Mouse (Mus musculus) MEL (cell line): ENCODE measurements at regions not wholly inside any gene's neighbourhood (a gene's known extent, or its start where the extent isn't known, plus 50 kb on each side); places are given as distances from the start of the nearest gene placed in this dataset.
"Not testable (repeated sequence)": the region's sequence is repeated elsewhere in the genome, so short reads cannot be mapped to it uniquely, and the experiment has no call there.

ENCODE experiments used
- DNase-seq: peaks from one replicate; pipeline ENCODE4 v3.0.0; 2011; ENCODE audit warnings: low read depth, low spot score
- H3K27ac ChIP-seq: 2 replicates; pipeline ENCODE4 v1.5.1; 2012; ENCODE audit warnings: low read depth, mild to moderate bottlenecking, control low read depth, low read length, moderate library complexity; ENCODE audit not compliant: control insufficient read depth
- H3K27me3 ChIP-seq, 2 experiments: fragments of 150-350 bp in 1 of 2; sonication (generic) in 1 of 2; 2 replicates each; pipeline ENCODE4 v1.6.1; 2012; ENCODE audit warnings: low read length in 2 of 2, mild to moderate bottlenecking in 2 of 2, improper control_type of control experiment in 1 of 2, moderate library complexity in 1 of 2; ENCODE audit not compliant: insufficient read depth in 2 of 2, control insufficient read depth in 1 of 2
- H3K36me3 ChIP-seq, 2 experiments: 2 replicates each; pipeline ENCODE4 v1.6.1; 2012 to 2014; ENCODE audit warnings: low read length in 2 of 2, improper control_type of control experiment in 1 of 2, inconsistent platforms in 1 of 2, mild to moderate bottlenecking in 1 of 2; ENCODE audit not compliant: insufficient read depth in 2 of 2, control insufficient read depth in 1 of 2
- H3K4me1 ChIP-seq, 2 experiments: fragments of 150-350 bp in 1 of 2; sonication (generic) in 1 of 2; 2 replicates each; pipeline ENCODE4 v1.6.1; 2012; ENCODE audit warnings: low read length in 2 of 2, improper control_type of control experiment in 1 of 2, mild to moderate bottlenecking in 1 of 2; ENCODE audit not compliant: insufficient read depth in 2 of 2, control insufficient read depth in 1 of 2
- H3K4me3 ChIP-seq, 2 experiments: fragments of 150-350 bp in 1 of 2; sonication (generic) in 1 of 2; 2 replicates each; pipeline ENCODE4 v1.5.1; 2012; ENCODE audit warnings: low read depth in 2 of 2, low read length in 2 of 2, mild to moderate bottlenecking in 2 of 2, moderate library complexity in 2 of 2, control low read depth in 1 of 2, improper control_type of control experiment in 1 of 2; ENCODE audit not compliant: control insufficient read depth in 1 of 2, insufficient read depth in 1 of 2
- H3K79me2 ChIP-seq: 2 replicates; pipeline ENCODE4 v1.6.1; 2012; ENCODE audit warnings: mild to moderate bottlenecking, low read length, moderate library complexity; ENCODE audit not compliant: control insufficient read depth, poor library complexity, insufficient read depth
- H3K9ac ChIP-seq: 2 replicates; pipeline ENCODE4 v1.6.1; 2012; ENCODE audit warnings: low read depth, mild to moderate bottlenecking, control low read depth, low read length, moderate library complexity; ENCODE audit not compliant: control insufficient read depth, poor library complexity, severe bottlenecking
- H3K9me3 ChIP-seq: fragments of 150-350 bp; sonication (generic); replicated peaks from 2 replicates; pipeline ENCODE4 v1.6.1; 2012; ENCODE audit warnings: mild to moderate bottlenecking, low read length, improper control_type of control experiment, moderate library complexity; ENCODE audit not compliant: insufficient read depth
- CHD1 ChIP-seq: IDR thresholded peaks from 2 replicates; pipeline ENCODE4 v1.6.1; 2012; ENCODE audit warnings: low read depth, mild to moderate bottlenecking, inconsistent platforms, low read length, improper control_type of control experiment
- E2F4 ChIP-seq: IDR thresholded peaks from 2 replicates; pipeline ENCODE4 v1.6.1; 2011; ENCODE audit warnings: low read depth, low read length, improper control_type of control experiment, borderline replicate concordance
- EP300 ChIP-seq, 2 experiments: IDR thresholded peaks; 2 replicates each; pipeline ENCODE4 v1.6.1; 2011; ENCODE audit warnings: improper control_type of control experiment in 2 of 2, low read length in 2 of 2, low read depth in 1 of 2, mild to moderate bottlenecking in 1 of 2
- GABPA ChIP-seq: IDR thresholded peaks from 2 replicates; pipeline ENCODE4 v1.6.1; 2012; ENCODE audit warnings: low read depth, mild to moderate bottlenecking, inconsistent platforms, low read length, improper control_type of control experiment, moderate library complexity
- GATA1 ChIP-seq: IDR thresholded peaks from 2 replicates; pipeline ENCODE4 v1.6.1; 2011; ENCODE audit warnings: low read depth, low read length, improper control_type of control experiment
- JUND ChIP-seq: IDR thresholded peaks from 2 replicates; pipeline ENCODE4 v1.6.1; 2011; ENCODE audit warnings: low read depth, mild to moderate bottlenecking, improper control_type of control experiment, low read length
- KAT2A ChIP-seq: conservative IDR thresholded peaks from 2 replicates; pipeline ENCODE4 v1.6.1; 2012; ENCODE audit warnings: low read depth, low read length, improper control_type of control experiment, inconsistent platforms
- MAFK ChIP-seq: IDR thresholded peaks from 2 replicates; pipeline ENCODE4 v1.6.1; 2011; ENCODE audit warnings: low read depth, mild to moderate bottlenecking, low read length, improper control_type of control experiment, borderline replicate concordance
- MAX ChIP-seq: IDR thresholded peaks from 2 replicates; pipeline ENCODE4 v1.6.1; 2011; ENCODE audit warnings: low read length, improper control_type of control experiment
- MEF2A ChIP-seq: IDR thresholded peaks from 2 replicates; pipeline ENCODE4 v1.6.1; 2014; ENCODE audit warnings: low read depth, mild to moderate bottlenecking, inconsistent platforms, low read length, improper control_type of control experiment; ENCODE audit not compliant: poor library complexity, insufficient replicate concordance, severe bottlenecking; ENCODE audit errors: extremely low read depth
- MXI1 ChIP-seq: IDR thresholded peaks from 2 replicates; pipeline ENCODE4 v1.6.1; 2011; ENCODE audit warnings: mild to moderate bottlenecking, low read depth, low read length, improper control_type of control experiment
- MYB ChIP-seq: IDR thresholded peaks from 2 replicates; pipeline ENCODE4 v1.6.1; 2011; ENCODE audit warnings: mild to moderate bottlenecking, low read depth, low read length, improper control_type of control experiment
- MYC ChIP-seq: IDR thresholded peaks from 2 replicates; pipeline ENCODE4 v1.6.1; 2011; ENCODE audit warnings: low read depth, mild to moderate bottlenecking, low read length, improper control_type of control experiment, moderate library complexity
- NRF1 ChIP-seq: IDR thresholded peaks from 2 replicates; pipeline ENCODE4 v1.6.1; 2014; ENCODE audit warnings: low read depth, mild to moderate bottlenecking, inconsistent platforms, low read length, improper control_type of control experiment, moderate library complexity; ENCODE audit not compliant: poor library complexity, insufficient read depth, severe bottlenecking
- POLR2A ChIP-seq, 2 experiments: IDR thresholded peaks; 2 replicates each; pipeline ENCODE4 v1.6.1; 2011 to 2012; ENCODE audit warnings: low read length in 2 of 2, mild to moderate bottlenecking in 2 of 2, control low read depth in 1 of 2, improper control_type of control experiment in 1 of 2, low read depth in 1 of 2, moderate library complexity in 1 of 2; ENCODE audit not compliant: control insufficient read depth in 1 of 2, insufficient read depth in 1 of 2, poor library complexity in 1 of 2
- POLR2AphosphoS5 ChIP-seq: IDR thresholded peaks from 2 replicates; pipeline ENCODE4 v1.6.1; 2012; ENCODE audit warnings: low read depth, borderline replicate concordance, mild to moderate bottlenecking, inconsistent platforms, low read length, moderate library complexity, mixed read lengths
- RAD21 ChIP-seq: IDR thresholded peaks from 2 replicates; pipeline ENCODE4 v1.6.1; 2011; ENCODE audit warnings: mild to moderate bottlenecking, low read depth, low read length, improper control_type of control experiment
- SIN3A ChIP-seq: IDR thresholded peaks from 2 replicates; pipeline ENCODE4 v1.6.1; 2012; ENCODE audit warnings: low read length, improper control_type of control experiment, inconsistent platforms
- SMC3 ChIP-seq: IDR thresholded peaks from 2 replicates; pipeline ENCODE4 v1.6.1; 2011; ENCODE audit warnings: low read depth, low read length, improper control_type of control experiment
- TAL1 ChIP-seq: IDR thresholded peaks from 2 replicates; pipeline ENCODE4 v1.6.1; 2012; ENCODE audit warnings: mild to moderate bottlenecking, inconsistent platforms, low read length, moderate library complexity, mixed read lengths
- TCF12 ChIP-seq: IDR thresholded peaks from 2 replicates; pipeline ENCODE4 v1.6.1; 2014; ENCODE audit warnings: low read depth, mild to moderate bottlenecking, inconsistent platforms, low read length, improper control_type of control experiment, moderate library complexity
- USF1 ChIP-seq: IDR thresholded peaks from 2 replicates; pipeline ENCODE4 v1.6.1; 2014; ENCODE audit warnings: low read depth, mild to moderate bottlenecking, inconsistent platforms, low read length, improper control_type of control experiment, moderate library complexity
- USF2 ChIP-seq, 2 experiments: IDR thresholded peaks; 2 replicates each; pipeline ENCODE4 v1.6.1; 2011 to 2012; ENCODE audit warnings: improper control_type of control experiment in 2 of 2, low read length in 2 of 2, borderline replicate concordance in 1 of 2, inconsistent platforms in 1 of 2, low read depth in 1 of 2, mild to moderate bottlenecking in 1 of 2; ENCODE audit not compliant: insufficient read depth in 1 of 2
- ZC3H11A ChIP-seq: IDR thresholded peaks from 2 replicates; pipeline ENCODE4 v1.6.1; 2012; ENCODE audit warnings: low read depth, mild to moderate bottlenecking, inconsistent platforms, low read length, improper control_type of control experiment
- ZKSCAN1 ChIP-seq: IDR thresholded peaks from 2 replicates; pipeline ENCODE4 v1.6.1; 2012; ENCODE audit warnings: low read depth, mild to moderate bottlenecking, inconsistent platforms, low read length, improper control_type of control experiment, moderate library complexity

DNA sequence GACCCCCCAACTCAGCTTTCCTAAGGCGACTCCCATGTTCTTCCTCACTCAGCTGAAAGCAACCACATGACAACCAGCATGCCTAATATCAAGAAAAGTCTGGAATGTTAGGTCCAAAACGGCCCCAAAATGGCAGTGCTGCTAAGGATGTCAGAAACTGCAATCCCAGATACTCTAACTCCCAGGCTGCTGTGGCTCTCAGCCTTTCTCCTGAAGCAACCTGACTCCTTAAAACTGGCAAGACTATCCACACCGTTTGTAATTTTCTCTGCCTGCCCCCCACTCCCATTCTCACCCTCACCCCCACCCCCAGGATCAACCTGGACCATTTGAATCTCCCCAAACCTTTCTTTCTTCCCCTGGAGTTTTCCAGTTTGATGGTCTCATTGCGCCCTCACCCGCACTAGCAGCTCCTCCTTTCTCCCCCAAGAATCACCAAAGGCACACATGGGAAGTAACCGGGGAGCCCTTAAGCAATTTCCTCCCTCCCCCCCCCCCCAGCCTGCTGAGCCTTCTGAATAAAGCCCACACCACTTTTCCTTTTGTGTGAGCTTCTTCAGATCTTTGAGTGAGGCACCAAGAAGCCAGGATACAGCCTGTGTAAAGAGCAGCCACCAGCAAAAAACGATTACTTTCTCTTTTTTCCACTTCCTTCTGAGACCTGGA lies 106.7 kb upstream of the Ipo5 start:
- Histone ChIP-seq H3K4me3 (no peak overlapping the region), H3K27me3 (no peaks in the 10 kb centered on the region), H3K79me2 (no peaks in the 10 kb centered on the region), H3K4me1 (no peaks in the 10 kb centered on the region), H3K27ac (no peak overlapping the region), H3K36me3 (no peaks in the 10 kb centered on the region), H3K9ac (no peak overlapping the region), H3K9me3 (no peaks in the 10 kb centered on the region)
- DNase-seq = no peak
- TF ChIP-seq RAD21 (no peak), ZKSCAN1 (no peak), ZC3H11A (no peak), GABPA (no peak), POLR2A (IDR thresholded peaks at IDR 0.05; ENCODE audit: control insufficient read depth in 1 of 2, insufficient read depth in 1 of 2, low read depth in 1 of 2, low read length in 2 of 2, poor library complexity in 1 of 2) (no peak), TCF12 (no peak), MYB (no peak), USF2 (IDR thresholded peaks at IDR 0.05; ENCODE audit: borderline replicate concordance in 1 of 2, insufficient read depth in 1 of 2, low read depth in 1 of 2, low read length in 2 of 2) (no peak), EP300 (IDR thresholded peaks at IDR 0.05; ENCODE audit: low read depth in 1 of 2, low read length in 2 of 2) (no peak), NRF1 (no peak), POLR2AphosphoS5 (no peak), MAX (no peak), MEF2A (no peak), MAFK (no peak), MYC (no peak), JUND (no peak), USF1 (no peak), SMC3 (no peak), SIN3A (no peak), CHD1 (no peak)

- H3K9ac ChIP-seq = no peak overlapping the region
- no peaks in the 10 kb centered on the region for H3K79me2 ChIP-seq
- DNase-seq = no peak
- no peak overlapping the region for H3K4me3 ChIP-seq
- H3K9me3 ChIP-seq = no peaks in the 10 kb centered on the region
- no peaks in the 10 kb centered on the region for H3K27me3 ChIP-seq
- TF ChIP-seq TAL1 (no peak), MXI1 (no peak), GATA1 (no peak), E2F4 (no peak), MEF2A (no peak), MAFK (no peak), KAT2A (no peak)
- no peak overlapping the region for H3K27ac ChIP-seq
- no peaks in the 10 kb centered on the region for H3K4me1 ChIP-seq
- no peaks in the 10 kb centered on the region for H3K36me3 ChIP-seq
Observed at GRCm38 (mm10) chr14:120805137-120805536, 105.9 kb upstream of the Ipo5 start.

DNA sequence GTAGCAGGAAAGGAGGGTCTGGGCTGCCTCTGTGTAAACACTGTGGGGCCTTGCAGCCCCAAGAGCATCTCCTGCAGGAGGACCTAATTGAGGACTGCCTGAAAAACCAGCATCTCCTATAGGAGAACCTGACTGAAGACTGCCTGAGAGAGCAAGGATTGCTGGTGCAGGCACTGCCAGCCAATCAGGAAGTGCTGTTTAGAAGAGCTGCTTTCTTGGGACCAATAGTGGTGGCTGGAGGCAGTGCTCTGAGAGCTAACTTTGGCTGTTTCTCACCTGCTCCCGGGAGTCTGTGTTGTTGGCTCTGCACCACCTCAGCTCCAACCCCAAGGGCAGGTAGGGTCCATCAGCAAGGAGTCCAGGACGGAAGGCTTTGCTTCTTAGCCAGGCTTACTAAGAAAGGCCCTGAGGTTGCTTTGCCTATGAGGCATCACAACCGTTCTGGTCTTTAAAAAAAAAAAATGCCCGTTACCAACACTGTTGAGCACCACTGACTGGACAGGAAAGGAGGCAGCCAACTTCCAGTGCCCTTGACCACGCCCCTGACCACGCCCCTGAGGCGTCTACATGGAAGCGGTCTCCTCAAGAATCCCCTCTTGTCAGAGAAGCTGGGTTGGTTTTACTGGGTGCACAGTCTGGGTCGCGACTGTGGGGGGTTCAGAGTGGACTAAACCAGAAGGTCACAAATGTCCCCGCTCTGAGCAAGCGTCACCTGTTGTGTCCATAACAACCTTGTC lies 105.0 kb upstream of the Ipo5 start:
- H3K9me3 ChIP-seq, H3K9ac ChIP-seq: not testable (repeated sequence)

More for the DNA sequence above, 105.0 kb upstream of the Ipo5 start:
- not testable (repeated sequence) for H3K79me2 ChIP-seq, H3K4me1 ChIP-seq, H3K27me3 ChIP-seq, H3K4me3 ChIP-seq, H3K27ac ChIP-seq, H3K36me3 ChIP-seq, DNase-seq
